Mouse (Mus musculus): ENCODE data around the gene Shc2. TPM values are rescaled to one million over a fixed set of nuclear protein-coding genes. Genes with fewer than 3 reads are reported as not detected.

The Shc2 gene
- polyA plus RNA-seq, 1 experiment, result 54.9 TPM

- no peak for DNase-seq (ENCODE audit: low read depth)
Observed at GRCm38 (mm10) chr10:79611296-79611695, 26.4 kb downstream of the Shc2 start.

GRCm38 (mm10) chr10:79609276-79609675 is 28.4 kb downstream of the Shc2 start:
- no peak for DNase-seq (ENCODE audit: low read depth)
- no peak for TF ChIP-seq CTCF (IDR thresholded peaks at IDR 0.05; ENCODE audit: borderline replicate concordance, extremely low read depth, insufficient read depth, insufficient read length)
- TF ChIP-seq POLR2A (IDR thresholded peaks at IDR 0.05; ENCODE audit: borderline replicate concordance, extremely low read depth, insufficient read depth, insufficient read length, poor library complexity, severe bottlenecking), result no peak

More at GRCm38 (mm10) chr10:79611296-79611695, 26.4 kb downstream of the Shc2 start:
- TF ChIP-seq CTCF (IDR thresholded peaks at IDR 0.05; ENCODE audit: borderline replicate concordance, extremely low read depth, insufficient read depth, insufficient read length), result no peak

GRCm38 (mm10) chr10:79607892-79608291 is 29.8 kb downstream of the Shc2 start:
- no peak for DNase-seq (ENCODE audit: low read depth)
- no peak for TF ChIP-seq POLR2A (IDR thresholded peaks at IDR 0.05; ENCODE audit: borderline replicate concordance, extremely low read depth, insufficient read depth, insufficient read length, poor library complexity, severe bottlenecking)
- no peak for TF ChIP-seq CTCF (IDR thresholded peaks at IDR 0.05; ENCODE audit: borderline replicate concordance, extremely low read depth, insufficient read depth, insufficient read length)

- peak; percentile 28 for DNase-seq (ENCODE audit: low read depth)
- TF ChIP-seq POLR2A (IDR thresholded peaks at IDR 0.05; ENCODE audit: borderline replicate concordance, extremely low read depth, insufficient read depth, insufficient read length, poor library complexity, severe bottlenecking), result no peak
Observed at GRCm38 (mm10) chr10:79606537-79606936, 31.2 kb downstream of the Shc2 start.

GRCm38 (mm10) chr10:79597936-79598230 is 39.8 kb downstream of the Shc2 start:
- no peak for DNase-seq (ENCODE audit: low read depth)
- no peak for TF ChIP-seq POLR2A (IDR thresholded peaks at IDR 0.05; ENCODE audit: borderline replicate concordance, extremely low read depth, insufficient read depth, insufficient read length, poor library complexity, severe bottlenecking)
- TF ChIP-seq CTCF (IDR thresholded peaks at IDR 0.05; ENCODE audit: borderline replicate concordance, extremely low read depth, insufficient read depth, insufficient read length), result no peak

- no peak for TF ChIP-seq POLR2A (IDR thresholded peaks at IDR 0.05; ENCODE audit: borderline replicate concordance, extremely low read depth, insufficient read depth, insufficient read length, poor library complexity, severe bottlenecking)
- no peak for TF ChIP-seq CTCF (IDR thresholded peaks at IDR 0.05; ENCODE audit: borderline replicate concordance, extremely low read depth, insufficient read depth, insufficient read length)
- peak; percentile 23 for DNase-seq (ENCODE audit: low read depth)
Observed at GRCm38 (mm10) chr10:79597051-79597935, 40.4 kb downstream of the Shc2 start.

GRCm38 (mm10) chr10:79595590-79595929 is 42.2 kb downstream of the Shc2 start:
- TF ChIP-seq CTCF (IDR thresholded peaks at IDR 0.05; ENCODE audit: borderline replicate concordance, extremely low read depth, insufficient read depth, insufficient read length), result no peak
- no peak for TF ChIP-seq POLR2A (IDR thresholded peaks at IDR 0.05; ENCODE audit: borderline replicate concordance, extremely low read depth, insufficient read depth, insufficient read length, poor library complexity, severe bottlenecking)
- no peak for DNase-seq (ENCODE audit: low read depth)

- TF ChIP-seq POLR2A (IDR thresholded peaks at IDR 0.05; ENCODE audit: borderline replicate concordance, extremely low read depth, insufficient read depth, insufficient read length, poor library complexity, severe bottlenecking) (no peak), CTCF (IDR thresholded peaks at IDR 0.05; ENCODE audit: borderline replicate concordance, extremely low read depth, insufficient read depth, insufficient read length) (peak; percentile 95)
- peak; percentile 87 for DNase-seq (ENCODE audit: low read depth)
Observed at GRCm38 (mm10) chr10:79594872-79595589, 42.7 kb downstream of the Shc2 start.

- TF ChIP-seq POLR2A (IDR thresholded peaks at IDR 0.05; ENCODE audit: borderline replicate concordance, extremely low read depth, insufficient read depth, insufficient read length, poor library complexity, severe bottlenecking) (no peak), CTCF (IDR thresholded peaks at IDR 0.05; ENCODE audit: borderline replicate concordance, extremely low read depth, insufficient read depth, insufficient read length) (no peak)
- DNase-seq (ENCODE audit: low read depth), result no peak
Observed at GRCm38 (mm10) chr10:79594111-79594510, 43.6 kb downstream of the Shc2 start.

GRCm38 (mm10) chr10:79590702-79591101 is 47.0 kb downstream of the Shc2 start:
- DNase-seq (ENCODE audit: low read depth), result no peak
- no peak for TF ChIP-seq POLR2A (IDR thresholded peaks at IDR 0.05; ENCODE audit: borderline replicate concordance, extremely low read depth, insufficient read depth, insufficient read length, poor library complexity, severe bottlenecking)

- DNase-seq (ENCODE audit: low read depth), result no peak
- TF ChIP-seq CTCF (IDR thresholded peaks at IDR 0.05; ENCODE audit: borderline replicate concordance, extremely low read depth, insufficient read depth, insufficient read length), result no peak
- TF ChIP-seq POLR2A (IDR thresholded peaks at IDR 0.05; ENCODE audit: borderline replicate concordance, extremely low read depth, insufficient read depth, insufficient read length, poor library complexity, severe bottlenecking), result no peak
Observed at GRCm38 (mm10) chr10:79587752-79588126, 50.0 kb downstream of the Shc2 start.
